Mouse (Mus musculus): ENCODE measurements at regions not wholly inside any gene's neighbourhood (a gene's known extent, or its start where the extent isn't known, plus 50 kb on each side); places are given as distances from the start of the nearest gene placed in this dataset.

GRCm38 (mm10) chr12:107753022-107753421, 250.4 kb downstream of the Bcl11b start:
- DNase-seq (ENCODE audit: extremely low read depth, low read depth, low spot score): no peak

GRCm38 (mm10) chr12:107753536-107753935, 249.9 kb downstream of the Bcl11b start:
- Histone ChIP-seq H3K9ac (ENCODE audit: low read depth, low read length) (no peak overlapping the region), H3K36me3 (ENCODE audit: control insufficient read depth, insufficient read depth, low read length) (no peaks in the 10 kb centered on the region), H3K79me2 (ENCODE audit: control insufficient read depth, insufficient read depth, low read length) (no peaks in the 10 kb centered on the region), H3K4me3 (ENCODE audit: insufficient read depth, low read depth, low read length) (no peak overlapping the region), H3K27ac (replicated peaks; ENCODE audit: insufficient read depth, low read depth, low read length) (no peak overlapping the region), H3K27me3 (ENCODE audit: control insufficient read depth, insufficient read depth, low read length) (no peaks in the 10 kb centered on the region), H3K4me1 (ENCODE audit: control insufficient read depth, insufficient read depth, low read length) (no peaks in the 10 kb centered on the region)
- TF ChIP-seq POLR2A (IDR thresholded peaks at IDR 0.05; ENCODE audit: extremely low read depth, insufficient read depth, low read length) (no peak), CTCF (IDR thresholded peaks at IDR 0.05; ENCODE audit: low read depth, low read length) (no peak)
- DNase-seq (ENCODE audit: extremely low read depth, low read depth, low spot score): no peak
- WGBS: 73% methylated on average over 6 of the region's 6 CpGs

More at GRCm38 (mm10) chr12:107753022-107753421, 250.4 kb downstream of the Bcl11b start:
- no peaks in the 10 kb centered on the region for H3K4me1 ChIP-seq (ENCODE audit: control insufficient read depth, insufficient read depth, low read length)
- WGBS: 44% methylated on average over 8 of the region's 8 CpGs
- no peaks in the 10 kb centered on the region for H3K79me2 ChIP-seq (ENCODE audit: control insufficient read depth, insufficient read depth, low read length)
- TF ChIP-seq POLR2A (IDR thresholded peaks at IDR 0.05; ENCODE audit: extremely low read depth, insufficient read depth, low read length) (no peak), CTCF (IDR thresholded peaks at IDR 0.05; ENCODE audit: low read depth, low read length) (no peak)
- no peak overlapping the region for H3K27ac ChIP-seq (replicated peaks; ENCODE audit: insufficient read depth, low read depth, low read length)
- H3K4me3 ChIP-seq (ENCODE audit: insufficient read depth, low read depth, low read length): no peak overlapping the region
- no peaks in the 10 kb centered on the region for H3K27me3 ChIP-seq (ENCODE audit: control insufficient read depth, insufficient read depth, low read length)
- no peak overlapping the region for H3K9ac ChIP-seq (ENCODE audit: low read depth, low read length)
- H3K36me3 ChIP-seq (ENCODE audit: control insufficient read depth, insufficient read depth, low read length): no peaks in the 10 kb centered on the region

- Histone ChIP-seq H3K27ac (replicated peaks; ENCODE audit: insufficient read depth, low read depth, low read length) (no peak overlapping the region), H3K36me3 (ENCODE audit: control insufficient read depth, insufficient read depth, low read length) (no peaks in the 10 kb centered on the region), H3K9ac (ENCODE audit: low read depth, low read length) (no peak overlapping the region), H3K27me3 (ENCODE audit: control insufficient read depth, insufficient read depth, low read length) (no peaks in the 10 kb centered on the region), H3K79me2 (ENCODE audit: control insufficient read depth, insufficient read depth, low read length) (no peaks in the 10 kb centered on the region), H3K4me1 (ENCODE audit: control insufficient read depth, insufficient read depth, low read length) (no peaks in the 10 kb centered on the region), H3K4me3 (ENCODE audit: insufficient read depth, low read depth, low read length) (no peak overlapping the region)
- WGBS: 49% methylated on average over 8 of the region's 8 CpGs
- DNase-seq (ENCODE audit: extremely low read depth, low read depth, low spot score): no peak
- TF ChIP-seq CTCF (IDR thresholded peaks at IDR 0.05; ENCODE audit: low read depth, low read length): no peak
- TF ChIP-seq POLR2A (IDR thresholded peaks at IDR 0.05; ENCODE audit: extremely low read depth, insufficient read depth, low read length): no peak
Measured at GRCm38 (mm10) chr12:107754885-107755284, 248.5 kb downstream of the Bcl11b start.

- no peak for DNase-seq (ENCODE audit: extremely low read depth, low read depth, low spot score)
- H3K27ac ChIP-seq (replicated peaks; ENCODE audit: insufficient read depth, low read depth, low read length): no peak overlapping the region
- no peaks in the 10 kb centered on the region for H3K4me1 ChIP-seq (ENCODE audit: control insufficient read depth, insufficient read depth, low read length)
- 83% methylated on average over 13 of the region's 13 CpGs for WGBS
- no peaks in the 10 kb centered on the region for H3K36me3 ChIP-seq (ENCODE audit: control insufficient read depth, insufficient read depth, low read length)
- H3K27me3 ChIP-seq (ENCODE audit: control insufficient read depth, insufficient read depth, low read length): no peaks in the 10 kb centered on the region
- H3K9ac ChIP-seq (ENCODE audit: low read depth, low read length): no peak overlapping the region
- no peaks in the 10 kb centered on the region for H3K79me2 ChIP-seq (ENCODE audit: control insufficient read depth, insufficient read depth, low read length)
- H3K4me3 ChIP-seq (ENCODE audit: insufficient read depth, low read depth, low read length): no peak overlapping the region
- TF ChIP-seq POLR2A (IDR thresholded peaks at IDR 0.05; ENCODE audit: extremely low read depth, insufficient read depth, low read length) (no peak), CTCF (IDR thresholded peaks at IDR 0.05; ENCODE audit: low read depth, low read length) (no peak)
Measured at GRCm38 (mm10) chr12:107755820-107756517, 247.4 kb downstream of the Bcl11b start.

- no peaks in the 10 kb centered on the region for H3K79me2 ChIP-seq (ENCODE audit: control insufficient read depth, insufficient read depth, low read length)
- H3K27me3 ChIP-seq (ENCODE audit: control insufficient read depth, insufficient read depth, low read length): no peaks in the 10 kb centered on the region
- no peaks in the 10 kb centered on the region for H3K36me3 ChIP-seq (ENCODE audit: control insufficient read depth, insufficient read depth, low read length)
- H3K4me3 ChIP-seq (ENCODE audit: insufficient read depth, low read depth, low read length): no peak overlapping the region
- no peak overlapping the region for H3K9ac ChIP-seq (ENCODE audit: low read depth, low read length)
- no peak for DNase-seq (ENCODE audit: extremely low read depth, low read depth, low spot score)
- no peak for TF ChIP-seq CTCF (IDR thresholded peaks at IDR 0.05; ENCODE audit: low read depth, low read length)
- TF ChIP-seq POLR2A (IDR thresholded peaks at IDR 0.05; ENCODE audit: extremely low read depth, insufficient read depth, low read length): no peak
- WGBS: 49% methylated on average over 10 of the region's 10 CpGs
- no peak overlapping the region for H3K27ac ChIP-seq (replicated peaks; ENCODE audit: insufficient read depth, low read depth, low read length)
- H3K4me1 ChIP-seq (ENCODE audit: control insufficient read depth, insufficient read depth, low read length): no peaks in the 10 kb centered on the region
Measured at GRCm38 (mm10) chr12:107757184-107757583, 246.2 kb downstream of the Bcl11b start.
